Mouse (Mus musculus): Measurements from ENCODE around the gene Ndufa4l2.

The Ndufa4l2 gene

GRCm38 (mm10) chr10:127526681-127527080 is 11.9 kb downstream of the Ndufa4l2 start:
- no peak for DNase-seq (ENCODE audit: low spot score)

- DNase-seq (ENCODE audit: low spot score), result no peak
Observed at GRCm38 (mm10) chr10:127527481-127527880, 12.7 kb downstream of the Ndufa4l2 start.

DNA sequence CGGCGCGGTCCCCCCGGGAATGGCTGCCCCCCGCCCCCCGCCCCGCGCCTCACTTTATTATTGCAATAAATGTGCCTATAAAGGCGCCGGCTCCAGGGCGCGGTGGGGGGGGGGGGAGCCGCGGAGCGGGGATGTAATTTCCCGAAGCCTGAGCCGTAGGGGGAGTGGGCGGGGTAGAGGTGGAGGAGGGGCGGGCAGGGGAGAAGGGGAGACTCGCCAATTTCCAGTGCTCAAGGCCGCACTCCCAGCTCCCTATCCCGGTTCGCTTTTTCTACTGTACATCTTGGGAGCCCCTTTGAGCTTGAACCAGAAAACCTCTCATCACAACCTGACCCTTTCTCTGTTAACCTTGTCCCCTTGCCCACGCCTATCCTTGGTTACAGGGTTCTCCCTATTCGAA is 16.2 kb downstream of the Ndufa4l2 start:
- DNase-seq (ENCODE audit: low spot score), result no peak

- DNase-seq (ENCODE audit: low spot score), result no peak
Observed at GRCm38 (mm10) chr10:127531548-127531947, 16.8 kb downstream of the Ndufa4l2 start.

- no peak for DNase-seq (ENCODE audit: low spot score)
Observed at GRCm38 (mm10) chr10:127534036-127534928, 19.5 kb downstream of the Ndufa4l2 start, which contains the start of gene Nxph4. TSS of gene Nxph4 (minus strand) at chr10:127534559.

DNA sequence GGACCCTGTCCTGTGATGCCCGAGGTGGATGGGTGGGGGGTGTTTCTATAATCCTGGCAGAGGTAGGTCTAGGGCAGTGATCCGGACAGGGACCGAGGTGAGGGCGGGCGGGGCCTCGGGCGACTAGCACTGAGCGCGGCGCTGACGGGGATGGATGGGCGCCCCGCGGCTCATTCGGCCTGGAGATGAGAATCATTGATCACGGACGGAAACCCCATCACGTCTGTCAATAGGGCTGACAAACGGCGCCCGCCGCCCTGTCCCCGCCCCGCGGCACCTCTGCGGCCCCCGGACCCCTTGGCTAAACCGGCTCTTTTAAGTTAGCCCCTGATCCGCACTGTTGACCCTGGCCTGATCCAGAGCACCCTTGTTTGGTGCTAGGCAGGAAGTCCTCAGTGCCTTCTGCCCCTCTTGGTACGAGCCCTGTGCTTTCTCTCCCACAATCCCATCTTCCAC is 20.2 kb downstream of the Ndufa4l2 start:
- no peak for DNase-seq (ENCODE audit: low spot score)

DNA sequence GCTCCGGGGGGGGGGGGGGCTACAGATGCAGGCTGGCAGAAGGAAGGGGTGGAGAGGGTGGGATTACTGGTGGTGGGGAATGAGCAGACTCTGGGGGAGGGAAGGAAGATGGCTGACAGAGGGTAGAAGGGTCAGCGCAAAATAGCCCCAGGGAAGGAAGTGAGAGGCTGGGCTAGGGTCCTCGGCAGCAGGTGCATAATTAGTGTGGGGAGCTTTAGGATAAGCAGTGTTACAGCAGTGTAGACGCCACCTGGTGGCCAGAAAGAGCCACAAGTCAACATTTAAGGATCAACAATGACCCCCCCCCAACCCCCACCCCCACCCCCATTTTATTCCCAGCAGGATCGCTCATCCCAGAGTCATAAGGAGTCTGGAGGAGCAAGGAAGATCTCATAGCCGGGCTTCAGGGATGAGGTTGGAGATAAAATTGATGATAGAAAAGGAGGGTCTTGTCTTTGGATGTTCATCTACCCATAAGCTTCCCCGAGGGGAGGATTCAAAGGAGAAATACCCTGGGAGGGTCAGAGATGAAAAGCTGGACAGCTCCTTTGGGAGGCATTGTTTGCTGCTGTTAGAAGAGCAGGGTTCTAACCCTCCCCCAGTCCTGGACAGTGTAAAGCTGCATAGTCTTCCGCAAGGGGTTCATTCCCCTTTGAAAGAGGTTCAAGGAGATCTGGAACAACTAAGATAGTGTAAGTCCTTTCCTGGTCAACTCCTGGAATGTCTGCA is 22.0 kb downstream of the Ndufa4l2 start:
- DNase-seq (ENCODE audit: low spot score), result no peak

DNA sequence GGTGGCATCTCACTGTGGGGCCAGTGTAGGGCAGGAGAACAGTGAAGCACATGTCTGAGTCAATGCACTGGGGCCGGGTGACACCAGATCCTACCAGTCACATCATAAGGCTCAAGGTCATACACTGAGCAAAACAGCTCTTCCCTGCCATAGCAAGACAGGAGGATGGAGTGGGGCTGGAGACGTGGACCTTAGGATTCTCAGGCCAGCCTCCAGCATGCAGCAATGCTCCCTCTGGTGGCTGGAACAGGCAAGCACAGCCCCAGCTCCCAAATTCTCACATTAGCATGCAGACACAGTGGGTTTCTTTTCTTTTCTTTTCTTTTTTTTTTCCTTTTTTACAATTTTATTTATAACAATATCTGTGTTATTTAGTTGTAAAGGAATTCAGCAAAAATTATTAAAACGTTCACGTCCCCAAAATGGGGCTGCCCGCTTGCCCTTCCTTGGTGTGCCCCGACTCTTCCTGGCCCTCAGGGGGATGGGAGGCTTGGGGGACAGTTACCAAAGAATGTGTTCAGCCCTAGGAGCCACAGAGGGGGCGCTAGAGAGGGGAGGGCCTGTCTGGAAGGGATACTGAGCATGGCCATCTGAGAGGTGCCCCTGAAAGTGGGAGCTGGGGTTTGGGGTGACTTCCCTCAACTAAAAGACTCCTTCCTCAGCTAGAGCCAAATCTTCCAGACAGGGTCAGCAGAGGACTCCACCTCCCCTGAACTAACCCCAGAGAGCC is 23.3 kb downstream of the Ndufa4l2 start:
- peak; percentile 61 for DNase-seq (ENCODE audit: low spot score)

DNA sequence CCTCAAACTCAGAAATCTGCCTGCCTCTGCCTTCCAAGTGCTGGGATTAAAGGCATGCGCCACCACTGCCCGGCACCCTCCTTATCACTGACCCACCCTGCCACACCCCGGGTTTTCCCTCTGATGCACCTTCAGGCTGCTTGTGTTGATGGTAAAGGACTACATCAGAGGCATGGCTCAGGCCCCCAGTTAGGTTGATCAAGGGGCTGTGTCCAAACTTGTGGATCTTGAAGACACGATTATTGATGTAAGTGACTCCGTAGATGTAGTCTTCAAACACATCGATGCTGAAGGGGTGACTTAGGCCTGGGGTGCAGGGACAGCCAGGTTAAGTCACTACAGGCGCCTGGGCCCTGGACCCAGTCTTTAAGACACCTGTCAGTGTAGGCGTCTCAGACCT is 26.7 kb downstream of the Ndufa4l2 start:
- DNase-seq (ENCODE audit: low spot score), result no peak

GRCm38 (mm10) chr10:127542084-127542483 is 27.3 kb downstream of the Ndufa4l2 start:
- no peak for DNase-seq (ENCODE audit: low spot score)

GRCm38 (mm10) chr10:127542720-127543119 is 28.0 kb downstream of the Ndufa4l2 start:
- no peak for DNase-seq (ENCODE audit: low spot score)

DNA sequence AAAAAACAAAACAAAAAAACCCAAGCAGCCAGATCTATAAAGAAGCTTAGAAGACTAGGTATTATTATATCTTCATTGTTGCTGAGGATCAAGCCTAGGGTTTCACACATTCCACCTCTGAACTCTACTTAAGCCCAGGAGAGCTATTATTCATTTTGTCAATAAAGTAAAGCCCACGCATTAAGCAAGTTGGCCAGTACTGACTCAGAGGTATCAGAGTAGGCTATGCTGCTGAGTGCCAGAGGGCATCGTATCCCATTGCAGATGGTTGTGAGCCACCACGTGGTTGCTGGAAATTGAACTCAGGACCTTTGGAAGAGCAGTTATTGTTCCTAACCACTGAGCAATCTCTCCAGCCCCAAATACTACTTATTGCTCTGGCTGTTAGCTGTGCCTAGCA is 29.1 kb downstream of the Ndufa4l2 start:
- DNase-seq (ENCODE audit: low spot score), result no peak

- no peak for DNase-seq (ENCODE audit: low spot score)
Observed at GRCm38 (mm10) chr10:127544375-127544774, 29.6 kb downstream of the Ndufa4l2 start.

GRCm38 (mm10) chr10:127546505-127546904 is 31.7 kb downstream of the Ndufa4l2 start:
- DNase-seq (ENCODE audit: low spot score), result no peak

- no peak for DNase-seq (ENCODE audit: low spot score)
Observed at GRCm38 (mm10) chr10:127548236-127548635, 33.5 kb downstream of the Ndufa4l2 start.

DNA sequence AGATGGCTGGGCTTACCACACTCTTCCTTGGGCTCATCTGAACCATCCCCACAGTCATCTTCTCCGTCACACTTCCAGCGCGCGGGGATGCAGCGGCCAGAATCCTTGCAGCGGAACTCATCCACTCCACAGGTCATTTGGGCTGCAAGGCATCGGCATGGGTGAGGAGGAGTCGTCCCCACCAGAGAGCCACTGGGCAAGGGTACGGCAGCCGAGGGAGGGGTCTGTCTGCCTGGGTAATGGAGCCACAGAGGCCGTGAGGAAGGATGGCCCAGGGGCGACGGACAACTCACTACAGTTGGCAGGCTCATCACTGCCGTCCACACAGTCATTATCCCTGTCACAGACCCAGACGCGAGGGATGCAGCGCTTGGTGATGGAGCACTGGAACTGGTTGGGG is 35.1 kb downstream of the Ndufa4l2 start:
- no peak for DNase-seq (ENCODE audit: low spot score)

DNA sequence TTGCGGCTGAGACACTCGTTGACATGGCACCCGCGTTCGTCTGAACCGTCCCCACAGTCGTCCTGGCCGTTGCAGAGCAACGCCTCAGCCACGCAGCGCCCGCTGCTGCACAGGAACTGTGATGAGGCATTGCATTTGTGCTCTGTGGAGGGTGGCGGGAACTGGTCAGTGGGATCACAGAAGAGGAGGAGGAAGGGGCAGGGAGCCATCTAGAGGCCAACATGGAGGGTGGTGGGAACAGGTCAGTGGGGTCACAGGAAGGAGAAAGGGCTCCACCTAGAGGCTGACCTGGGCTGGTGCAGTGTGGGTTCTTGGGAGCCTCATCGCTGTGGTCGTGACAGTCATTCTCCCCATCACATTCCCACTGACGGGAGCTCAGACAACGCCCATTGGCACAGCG is 40.9 kb downstream of the Ndufa4l2 start:
- peak; percentile 30 for DNase-seq (ENCODE audit: low spot score)

GRCm38 (mm10) chr10:127557397-127557796 is 42.6 kb downstream of the Ndufa4l2 start:
- DNase-seq (ENCODE audit: low spot score), result no peak

DNA sequence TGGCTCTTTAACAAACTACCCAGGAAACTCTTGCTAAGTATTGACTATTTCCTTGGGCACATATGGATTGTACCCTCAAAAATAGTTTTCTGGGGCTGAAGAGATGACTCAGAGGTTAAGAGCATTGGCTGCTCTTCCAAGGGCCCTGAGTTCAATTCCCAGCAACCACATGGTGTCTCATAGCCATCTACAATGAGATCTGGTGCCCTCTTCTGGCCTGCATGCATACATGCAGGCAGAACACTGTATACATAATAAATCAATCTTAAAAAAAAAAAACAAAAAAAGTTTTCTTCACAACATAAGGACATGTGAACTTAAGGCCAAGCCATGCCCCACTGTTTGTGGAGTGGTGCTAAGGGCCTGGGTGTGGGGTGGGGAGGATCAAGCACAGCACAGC is 46.4 kb downstream of the Ndufa4l2 start:
- DNase-seq (ENCODE audit: low spot score), result no peak

DNA sequence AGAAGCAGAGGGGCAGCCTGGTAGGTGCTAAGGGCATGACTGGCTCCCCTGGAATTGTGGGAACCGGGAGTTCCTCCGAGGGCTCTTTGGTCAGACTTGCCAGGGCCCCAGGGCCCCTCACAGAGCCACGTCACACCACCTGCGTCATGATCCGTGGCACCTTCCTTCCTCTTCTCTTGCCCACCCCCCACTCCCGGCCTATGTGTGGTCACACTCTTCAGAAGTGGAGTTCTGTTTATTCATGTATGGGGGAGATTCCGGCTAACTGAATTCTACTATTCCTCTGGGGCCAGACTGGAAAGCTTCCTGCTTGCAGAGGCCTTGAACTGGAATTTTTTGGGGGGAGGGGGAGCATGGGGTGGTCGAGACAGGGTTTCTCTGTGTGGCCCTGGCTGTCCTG is 49.1 kb downstream of the Ndufa4l2 start:
- no peak for DNase-seq (ENCODE audit: low spot score)

DNA sequence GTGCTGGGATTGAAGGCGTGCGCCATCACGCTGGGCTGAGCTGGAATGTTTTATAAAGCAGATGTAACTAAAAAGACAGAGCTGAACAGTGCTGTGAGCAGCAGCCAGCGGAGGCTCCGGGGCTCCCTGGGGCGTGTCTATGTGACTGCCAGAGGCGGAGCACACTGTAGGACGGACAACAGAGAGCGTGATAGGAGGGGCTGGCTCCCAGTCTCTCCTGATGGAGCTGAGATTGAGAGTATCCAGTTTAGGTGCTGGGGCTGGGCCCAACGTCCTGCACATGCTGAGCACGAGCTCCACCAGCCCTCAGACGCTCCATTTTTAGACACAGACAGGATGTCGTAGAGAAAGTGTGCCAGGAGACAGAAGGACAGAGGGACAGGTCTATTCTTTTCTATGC is 49.5 kb downstream of the Ndufa4l2 start:
- no peak for DNase-seq (ENCODE audit: low spot score)
